Mouse (Mus musculus) E14TG2a.4 (cell line): ENCODE results near the gene Ndufv1.

ENCODE experiments used
- CTCF ChIP-seq: conservative IDR thresholded peaks from 2 replicates; pipeline ENCODE4 v1.5.1; 2014; ENCODE audit warnings: low read length
- NANOG ChIP-seq: IDR thresholded peaks from 2 replicates; pipeline ENCODE4 v1.6.1; 2014; ENCODE audit warnings: borderline replicate concordance, low read length, mixed read lengths
- POU5F1 ChIP-seq: IDR thresholded peaks from 2 replicates; pipeline ENCODE4 v1.6.1; 2014; ENCODE audit warnings: low read length, borderline replicate concordance

DNA sequence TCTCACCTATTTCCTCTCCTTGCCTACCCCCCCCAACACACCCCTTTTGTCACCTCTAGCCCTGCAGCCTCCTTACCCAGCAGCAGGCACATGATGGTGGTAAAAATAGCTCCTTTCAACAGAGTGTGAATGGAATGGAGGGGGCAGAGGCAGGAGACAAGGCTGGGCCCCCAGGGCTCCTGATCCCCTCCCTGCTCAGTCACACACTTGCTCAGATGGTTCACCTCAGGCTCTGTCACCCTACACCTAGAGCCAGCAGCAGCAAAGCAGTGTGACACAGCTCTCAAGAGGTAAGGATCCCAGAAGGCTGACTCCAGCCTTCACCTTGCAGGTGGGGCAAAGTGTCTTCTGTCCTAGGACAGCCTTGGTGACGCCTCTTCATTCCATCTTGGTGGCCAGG, 9.5 kb downstream of the Ndufv1 start, which contains the start of gene Doc2g:
- TF ChIP-seq CTCF (no peak), NANOG (no peak), POU5F1 (no peak)
